Mouse (Mus musculus): Measurements from ENCODE around the gene E130114P18Rik. TPM values are rescaled to one million over a fixed set of nuclear protein-coding genes. Genes with fewer than 3 reads are reported as not detected.

Gene E130114P18Rik
- total RNA-seq, 2 experiments from 2014 or later = not detected

GRCm38 (mm10) chr4:97764616-97765015 is 13.3 kb downstream of the E130114P18Rik start:
- DNase-seq (ENCODE audit: low spot score) = no peak
- intact Hi-C loops (cut with DNase I) = no loop called here

DNA sequence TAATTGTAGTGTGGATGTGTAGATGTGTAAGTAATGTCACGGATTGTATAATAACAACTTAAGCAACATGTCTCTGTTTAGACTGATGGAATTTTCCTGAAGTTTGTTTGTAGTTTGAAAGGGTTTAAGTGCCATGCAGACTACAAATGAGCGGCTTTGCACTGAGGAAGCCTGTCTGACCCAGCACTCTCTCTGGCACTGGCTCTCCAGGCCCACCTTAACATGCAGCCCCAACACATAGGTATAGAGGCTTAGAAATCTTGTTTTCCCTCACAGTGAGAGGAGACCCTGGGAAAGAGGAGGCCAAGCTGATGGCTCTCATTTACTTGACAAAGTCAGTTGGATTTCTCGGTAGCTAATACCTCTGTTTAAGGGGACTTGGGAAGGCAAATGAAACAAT is 19.2 kb downstream of the E130114P18Rik start:
- intact Hi-C loops (cut with DNase I) = loop anchor here (5.0 kb wide), 1 partner anchor 444 kb away; no protein-coding TSS in a partner anchor

DNA sequence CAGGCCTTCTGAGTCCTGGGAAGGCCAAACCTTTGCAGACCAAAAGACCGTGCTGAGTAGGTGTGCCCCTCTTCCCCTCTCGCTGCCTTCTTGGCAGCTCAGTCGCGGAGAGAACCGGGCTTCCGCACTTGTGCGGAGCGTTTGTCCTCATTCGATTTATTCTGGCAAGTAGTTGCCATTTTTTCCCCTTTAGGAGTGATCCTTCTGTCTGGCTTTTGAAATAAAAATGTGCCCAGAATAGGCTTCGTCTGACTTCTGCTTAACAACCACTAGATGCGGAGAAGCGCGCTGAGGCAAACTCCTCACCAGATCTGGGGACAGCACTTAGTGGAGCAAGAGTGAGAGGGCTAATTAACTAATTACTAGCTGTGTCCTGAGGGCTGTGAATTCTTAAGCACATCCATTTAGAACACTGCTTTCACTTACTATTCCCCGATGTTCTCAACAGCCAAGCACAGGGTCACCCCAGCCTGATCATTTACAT is 19.9 kb downstream of the E130114P18Rik start:
- intact Hi-C loops (cut with DNase I) = loop anchor here (5.0 kb wide), 1 partner anchor 444 kb away; no protein-coding TSS in a partner anchor
- DNase-seq (ENCODE audit: low spot score) = no peak

More for the DNA sequence above, 19.2 kb downstream of the E130114P18Rik start:
- no peak for DNase-seq (ENCODE audit: low spot score)

DNA sequence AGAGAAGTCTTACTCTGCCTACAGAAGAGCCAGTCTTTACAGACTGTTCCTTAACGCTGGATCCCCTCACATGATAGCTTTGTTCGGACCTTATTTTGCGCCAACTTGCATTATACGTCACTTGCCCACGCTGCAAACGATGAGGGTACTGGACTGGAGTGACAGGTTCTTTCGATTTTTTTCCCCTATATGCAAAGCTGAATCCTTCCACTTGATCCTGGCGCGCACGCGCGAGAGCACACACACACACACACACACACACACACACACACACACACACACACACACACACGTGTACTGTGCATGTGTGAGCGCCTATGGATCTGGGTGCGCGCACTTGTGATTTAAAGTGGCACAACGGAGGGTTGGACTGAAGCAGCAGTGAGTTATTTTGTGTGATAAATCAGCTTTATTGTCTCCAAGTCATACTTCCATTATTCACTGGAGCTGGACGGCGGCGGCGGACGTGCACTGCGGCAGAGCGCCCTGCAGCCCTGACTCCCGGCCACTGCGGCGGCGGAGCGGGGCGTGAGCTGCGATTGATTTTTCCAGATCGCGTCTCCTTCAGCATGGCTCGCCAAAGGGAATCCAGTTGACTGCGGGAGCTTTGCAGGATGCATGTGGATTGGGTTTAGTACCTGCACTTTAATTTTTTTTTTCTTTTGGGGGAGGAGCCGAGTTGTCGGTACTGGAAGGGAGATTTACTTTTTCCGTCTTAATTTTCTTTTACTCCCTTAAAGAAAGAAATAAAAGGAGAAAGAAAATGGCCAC is 20.5 kb downstream of the E130114P18Rik start:
- intact Hi-C loops (cut with DNase I) = loop anchor here (5.0 kb wide), 1 partner anchor 445 kb away; no protein-coding TSS in a partner anchor

DNA sequence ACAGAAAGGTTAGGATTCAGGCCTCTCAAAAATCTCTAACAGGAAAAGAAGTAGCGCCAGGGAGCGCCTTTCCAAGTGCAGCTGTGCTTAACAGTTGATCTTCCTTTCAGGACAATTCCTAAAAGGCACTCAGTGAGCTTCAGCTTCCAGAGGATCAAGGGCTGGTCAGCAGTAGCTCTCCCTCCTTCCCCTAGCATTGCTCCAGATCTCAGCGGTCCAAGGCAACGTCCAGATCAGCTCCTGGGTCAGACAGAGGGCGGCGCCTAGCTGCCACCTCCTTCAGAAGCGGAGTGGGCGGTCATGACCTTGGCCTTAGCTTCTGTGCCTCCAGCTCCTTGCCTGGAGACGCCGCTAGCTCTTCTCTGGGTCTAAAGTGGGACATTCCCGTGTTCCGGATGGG is 23.6 kb downstream of the E130114P18Rik start:
- peak; percentile 64 for DNase-seq (ENCODE audit: low spot score)

More for the DNA sequence above, 20.5 kb downstream of the E130114P18Rik start:
- DNase-seq (ENCODE audit: low spot score) = peak; percentile 54

GRCm38 (mm10) chr4:97753521-97753920 is 24.4 kb downstream of the E130114P18Rik start:
- intact Hi-C loops (cut with DNase I) = loop anchor here (5.0 kb wide), 6 partner anchors 114 to 734 kb away; partner anchors contain the start of gene Tm2d1
- no peak for DNase-seq (ENCODE audit: low spot score)

More for the DNA sequence above, 23.6 kb downstream of the E130114P18Rik start:
- intact Hi-C loops (cut with DNase I) = loop anchor here (1.0 to 5.0 kb wide), 7 partner anchors 24 to 733 kb away; partner anchors contain the start of genes E130114P18Rik and Tm2d1

GRCm38 (mm10) chr4:97752276-97753010 is 25.4 kb downstream of the E130114P18Rik start:
- no peak for DNase-seq (ENCODE audit: low spot score)
- intact Hi-C loops (cut with DNase I) = loop anchor here (5.0 kb wide), 6 partner anchors 115 to 735 kb away; partner anchors contain the start of gene Tm2d1

GRCm38 (mm10) chr4:97751483-97752251 is 26.2 kb downstream of the E130114P18Rik start:
- intact Hi-C loops (cut with DNase I) = loop anchor here (1.0 to 5.0 kb wide), 9 partner anchors 116 to 736 kb away; partner anchors contain the start of gene Tm2d1
- DNase-seq (ENCODE audit: low spot score) = peak; percentile 79

DNA sequence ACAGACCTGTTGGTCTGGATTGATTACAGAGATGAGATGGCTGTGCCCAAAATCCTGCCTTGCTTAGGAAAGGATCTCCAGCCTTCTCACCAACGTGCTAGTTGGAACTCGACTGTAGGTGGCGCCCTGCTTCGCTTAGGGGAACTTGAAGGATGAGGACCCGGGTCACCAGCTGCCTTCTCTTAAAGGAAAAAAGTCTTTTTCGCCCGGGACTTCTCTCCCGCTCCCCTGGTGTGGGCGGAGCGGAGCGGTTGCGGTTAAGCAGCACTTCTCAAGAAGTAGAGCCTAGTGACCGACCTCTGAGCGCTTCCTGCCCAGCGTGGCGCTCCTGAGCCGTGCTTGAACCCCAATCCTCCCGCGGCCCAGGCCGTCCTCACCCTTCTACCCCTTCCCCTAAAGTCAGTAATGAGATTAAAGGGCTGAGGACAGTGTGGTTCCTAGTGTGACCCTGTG is 26.8 kb downstream of the E130114P18Rik start:
- intact Hi-C loops (cut with DNase I) = loop anchor here (1.0 to 5.0 kb wide), 9 partner anchors 116 to 736 kb away; partner anchors contain the start of gene Tm2d1
- DNase-seq (ENCODE audit: low spot score) = peak; percentile 83

- intact Hi-C loops (cut with DNase I) = loop anchor here (2.0 to 5.0 kb wide), 7 partner anchors 117 to 737 kb away; partner anchors contain the start of gene Tm2d1
Measured at GRCm38 (mm10) chr4:97750401-97750800, 27.5 kb downstream of the E130114P18Rik start.

DNA sequence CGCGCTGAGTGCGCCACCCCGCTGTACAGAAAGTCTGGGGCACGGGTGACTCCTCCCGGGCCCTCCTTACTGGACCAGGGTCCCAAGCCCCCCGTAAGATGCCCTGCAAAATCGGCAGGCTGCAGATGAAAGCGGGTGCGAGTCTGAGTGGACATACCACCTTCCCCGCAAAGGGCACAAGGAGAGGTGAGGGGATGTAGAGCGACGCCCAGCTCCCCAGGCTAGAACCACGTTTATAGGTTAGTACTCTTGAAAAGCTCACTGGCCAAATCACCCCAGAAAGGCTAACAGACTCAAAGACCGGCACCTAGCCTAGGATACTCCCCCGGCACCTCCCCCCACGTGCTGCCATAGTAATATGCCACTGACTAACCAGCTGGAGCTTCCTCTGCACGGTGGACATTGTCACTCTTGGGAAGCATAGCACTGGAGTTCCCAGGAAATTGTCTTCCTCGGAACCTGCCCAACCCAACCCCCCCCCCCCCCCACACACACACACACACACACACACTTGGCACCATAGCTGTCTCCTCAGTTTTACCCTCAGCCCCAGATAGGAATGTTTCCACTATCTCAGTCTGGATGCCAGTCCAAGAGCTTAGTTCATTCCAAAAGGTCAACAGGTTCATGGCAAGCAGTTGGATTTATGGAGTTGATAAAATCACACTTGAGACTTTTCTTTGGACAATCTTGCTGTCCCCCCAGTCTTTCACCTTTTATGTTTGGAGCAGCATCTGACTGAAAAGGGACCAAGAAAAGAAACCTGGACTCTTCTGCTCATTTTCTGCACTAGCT is 31.6 kb downstream of the E130114P18Rik start:
- no peak for DNase-seq (ENCODE audit: low spot score)
- intact Hi-C loops (cut with DNase I) = loop anchor here (5.0 to 10.0 kb wide), 5 partner anchors 69 to 1052 kb away; no protein-coding TSS in a partner anchor

More at GRCm38 (mm10) chr4:97750401-97750800, 27.5 kb downstream of the E130114P18Rik start:
- no peak for DNase-seq (ENCODE audit: low spot score)

DNA sequence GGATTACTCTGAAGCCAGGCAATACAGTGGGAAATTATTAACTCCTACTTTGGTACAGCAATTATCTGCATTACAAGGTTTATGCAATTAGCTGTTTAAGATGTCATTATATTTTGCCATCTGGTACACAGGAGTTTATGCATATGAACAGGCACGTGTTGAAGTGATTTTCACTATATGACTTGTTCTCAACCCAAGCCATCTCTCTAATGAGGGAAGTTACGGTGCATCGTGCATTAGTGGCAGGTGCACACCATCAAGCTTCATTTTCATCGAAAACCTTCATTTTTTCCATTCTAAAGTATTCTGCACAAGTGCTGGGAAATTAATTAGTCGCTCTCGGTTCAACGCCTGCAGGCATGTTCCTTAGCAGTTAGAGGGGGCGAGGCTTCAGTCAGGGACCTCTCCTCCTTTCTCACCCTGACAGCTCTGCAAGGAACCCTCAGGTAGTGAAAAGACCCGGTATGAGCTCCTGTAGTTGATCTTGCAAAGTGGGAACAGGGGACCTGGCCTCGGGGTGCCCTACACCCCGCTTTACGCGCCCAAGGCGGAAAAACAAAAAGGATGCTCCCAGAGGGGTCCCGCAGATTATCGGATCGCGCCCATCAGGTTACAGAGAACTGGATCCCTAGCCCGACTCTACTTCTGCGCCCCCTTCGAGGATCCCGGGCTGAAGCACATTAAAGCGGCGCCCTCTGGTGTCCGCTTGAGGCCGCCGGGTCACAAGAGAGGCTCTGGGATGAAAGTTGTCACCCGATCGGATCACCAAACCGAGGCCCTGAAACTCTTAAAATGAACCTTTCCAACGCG is 32.4 kb downstream of the E130114P18Rik start:
- DNase-seq (ENCODE audit: low spot score) = peak; percentile 56
- intact Hi-C loops (cut with DNase I) = loop anchor here (1.0 to 10.0 kb wide), 6 partner anchors 68 to 1051 kb away; no protein-coding TSS in a partner anchor

GRCm38 (mm10) chr4:97743932-97744331 is 33.9 kb downstream of the E130114P18Rik start:
- DNase-seq (ENCODE audit: low spot score) = no peak
- intact Hi-C loops (cut with DNase I) = loop anchor here (10.0 kb wide), 1 partner anchor 1049 kb away; no protein-coding TSS in a partner anchor

- DNase-seq (ENCODE audit: low spot score) = no peak
- intact Hi-C loops (cut with DNase I) = no loop called here
Measured at GRCm38 (mm10) chr4:97733392-97733791, 44.5 kb downstream of the E130114P18Rik start.

GRCm38 (mm10) chr4:97730416-97730815 is 47.5 kb downstream of the E130114P18Rik start:
- DNase-seq (ENCODE audit: low spot score) = no peak
- intact Hi-C loops (cut with DNase I) = no loop called here

DNA sequence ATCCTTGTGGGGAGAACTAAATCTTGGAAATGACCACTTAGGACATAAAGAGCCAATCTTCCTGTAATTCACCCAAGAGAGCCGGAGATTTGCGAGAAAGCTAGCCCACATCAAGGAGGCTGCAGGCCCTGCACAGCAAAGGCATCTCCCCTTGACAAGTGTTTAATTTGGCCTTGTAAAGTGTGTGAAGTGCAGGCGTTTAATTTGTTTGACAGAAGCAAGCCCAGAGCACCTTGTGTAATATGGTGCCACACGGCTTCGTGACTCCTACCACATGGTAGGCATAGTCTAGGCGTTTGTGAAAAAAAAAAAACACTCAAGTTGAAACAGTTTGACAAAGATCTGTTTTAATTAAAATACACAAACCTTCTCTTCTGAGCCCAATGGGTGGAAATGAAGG is 47.9 kb downstream of the E130114P18Rik start:
- intact Hi-C loops (cut with DNase I) = no loop called here
- DNase-seq (ENCODE audit: low spot score) = no peak

GRCm38 (mm10) chr4:97728520-97728919 is 49.4 kb downstream of the E130114P18Rik start:
- intact Hi-C loops (cut with DNase I) = no loop called here
- DNase-seq (ENCODE audit: low spot score) = no peak

Measured in heart, postnatal 25 days (tissue).